Mouse (Mus musculus) megakaryocyte, adult 5-6 weeks (primary cell): Measurements from ENCODE around the gene Eps15. TPM values are rescaled to one million over a fixed set of nuclear protein-coding genes. Genes with fewer than 3 reads are reported as not detected.

Source experiments
- ATAC-seq: 2 replicates; pipeline ENCODE4 v1.8.0; 2016; ENCODE audit warnings: mild to moderate bottlenecking, inconsistent platforms; ENCODE audit not compliant: poor library complexity, severe bottlenecking
- total RNA-seq, 2 experiments: library from RNA; stranded (forward) in 1 of 2; stranded (reverse) in 1 of 2; fragments of 153-499, 151-499 nt in 1 of 2; fragments of 221-1000, 200-1000 nt in 1 of 2; gene quantifications; 2 replicates each; pipeline versions ENCODE4 v1.2.3 to v1.2.4; 2015 to 2017

Gene Eps15
- total RNA-seq (2015) = 127 and 129 TPM in 2 replicates
- total RNA-seq (2017) = 103 and 126 TPM in 2 replicates

- ATAC-seq = peak; percentile 95
These were observed at the start of gene Eps15 for GRCm38 (mm10) chr4:109279689-109280458. Gene Eps15 (plus strand): TSS chr4:109280268.

- no peak for ATAC-seq
These were observed 45.9 kb upstream of the Eps15 start, which contains the start of gene Calr4 for GRCm38 (mm10) chr4:109234185-109234584. Gene Calr4 (plus strand): TSS chr4:109234485.

- no peak for ATAC-seq
These were observed 45.2 kb upstream of the Eps15 start for GRCm38 (mm10) chr4:109234806-109235350.

- no peak for ATAC-seq
These were observed 43.7 kb upstream of the Eps15 start for GRCm38 (mm10) chr4:109236186-109236879.

- no peak for ATAC-seq
These were observed 41.4 kb upstream of the Eps15 start for GRCm38 (mm10) chr4:109238428-109239268.

- no peak for ATAC-seq
These were observed 38.8 kb upstream of the Eps15 start for GRCm38 (mm10) chr4:109241221-109241620.

- ATAC-seq = no peak
These were observed 38.1 kb upstream of the Eps15 start for GRCm38 (mm10) chr4:109241934-109242333.

- no peak for ATAC-seq
These were observed 35.6 kb upstream of the Eps15 start for GRCm38 (mm10) chr4:109244506-109244905.

GRCm38 (mm10) chr4:109245016-109245620 is 35.0 kb upstream of the Eps15 start:
- no peak for ATAC-seq

- peak; percentile 79 for ATAC-seq
These were observed 28.5 kb upstream of the Eps15 start for GRCm38 (mm10) chr4:109251605-109252004.

- ATAC-seq = no peak
These were observed 27.9 kb upstream of the Eps15 start for GRCm38 (mm10) chr4:109252199-109252598.

- peak; percentile 53 for ATAC-seq
These were observed 26.4 kb upstream of the Eps15 start for GRCm38 (mm10) chr4:109253664-109254151.

- ATAC-seq = no peak
These were observed 25.6 kb upstream of the Eps15 start for GRCm38 (mm10) chr4:109254511-109254910.

- ATAC-seq = no peak
These were observed 24.7 kb upstream of the Eps15 start for GRCm38 (mm10) chr4:109255321-109255720.

GRCm38 (mm10) chr4:109255727-109256417 is 24.2 kb upstream of the Eps15 start:
- no peak for ATAC-seq

GRCm38 (mm10) chr4:109256791-109257190 is 23.3 kb upstream of the Eps15 start:
- no peak for ATAC-seq

- ATAC-seq = no peak
These were observed 22.4 kb upstream of the Eps15 start for GRCm38 (mm10) chr4:109257639-109258038.

GRCm38 (mm10) chr4:109262068-109262467 is 18.0 kb upstream of the Eps15 start:
- no peak for ATAC-seq

- ATAC-seq = no peak
These were observed 14.0 kb upstream of the Eps15 start for GRCm38 (mm10) chr4:109266056-109266455.

- ATAC-seq = no peak
These were observed 13.3 kb upstream of the Eps15 start for GRCm38 (mm10) chr4:109266744-109267143.
